ENCODE assay signal across 21 mouse cellular contexts in genomic region chr15:10540271-10541088, GRCm38 (mm10). TPM values are rescaled to one million over a fixed set of nuclear protein-coding genes. Genes with fewer than 3 reads are reported as not detected.
DNase-seq lines count a peak whose midpoint lies in the region; ATAC-seq and TF ChIP-seq lines count a peak whose summit lies in the region.
"Had no signal": no experiment of that assay in that cellular context is flagged by ENCODE, and none has a peak within 500 bp of the region (broad histone marks: within the 10 kb centered on the region; RNA-seq: fewer than 3 reads in every experiment).

No protein-coding gene starts in this region.

- DNase-seq in kidney, postnatal 0 days (ENCODE audit: low spot score), result peak; percentile 20
- peak; percentile 37 for DNase-seq in kidney, postnatal 14 days
- DNase-seq in hindbrain, embryonic 11.5 days (ENCODE audit: low spot score), result no peak
- no peak for DNase-seq in adrenal gland, postnatal 4 days (ENCODE audit: low spot score in 2 of 2)
- DNase-seq: adrenal gland, postnatal 25 days; cerebellum, adult 9-11 months; lung, postnatal 14 days had no signal

- H3K36me3 ChIP-seq in kidney, postnatal 0 days (ENCODE audit: insufficient read depth, low read length), result no peaks in the 10 kb centered on the region
- no peaks in the 10 kb centered on the region for H3K36me3 ChIP-seq in kidney, embryonic 15.5 days
- no peaks in the 10 kb centered on the region for H3K36me3 ChIP-seq in embryonic facial prominence, embryonic 13.5 days
- H3K36me3 ChIP-seq in hindbrain, embryonic 11.5 days (ENCODE audit: control insufficient read depth, insufficient read depth, low read length), result no peaks in the 10 kb centered on the region
- no peaks in the 10 kb centered on the region for H3K36me3 ChIP-seq in hindbrain, embryonic 16.5 days (ENCODE audit: control insufficient read depth, insufficient read depth, low read length)
- H3K36me3 ChIP-seq: liver, embryonic 15.5 days; neural tube, embryonic 13.5 days had no signal

- ATAC-seq in kidney, postnatal 0 days (replicated peaks; ENCODE audit: low FRiP score, low read depth), result no peak
- no peak for ATAC-seq in kidney, embryonic 15.5 days (replicated peaks; ENCODE audit: low FRiP score)
- ATAC-seq in embryonic facial prominence, embryonic 13.5 days (ENCODE audit: insufficient number of reproducible peaks, insufficient read depth, low FRiP score, low TSS enrichment, low read depth), result no peak
- no peak for ATAC-seq in hindbrain, embryonic 11.5 days (ENCODE audit: low FRiP score)
- ATAC-seq in hindbrain, embryonic 16.5 days, result no peak
- ATAC-seq: CD4-positive, CD25-positive, alpha-beta regulatory T cell, adult 4 months had no signal

- no peak overlapping the region for H3K4me3 ChIP-seq in kidney, postnatal 0 days (replicated peaks; ENCODE audit: low read depth, low read length)
- H3K4me3 ChIP-seq in kidney, embryonic 15.5 days (replicated peaks), result no peak overlapping the region
- H3K4me3 ChIP-seq in embryonic facial prominence, embryonic 13.5 days, result no peak overlapping the region
- H3K4me3 ChIP-seq in hindbrain, embryonic 11.5 days (ENCODE audit: low read depth, low read length), result no peak overlapping the region
- no peak overlapping the region for H3K4me3 ChIP-seq in hindbrain, embryonic 16.5 days (ENCODE audit: low read length)
- H3K4me3 ChIP-seq: liver, embryonic 15.5 days; neural tube, embryonic 13.5 days had no signal

- no peak overlapping the region for H3K27ac ChIP-seq in kidney, postnatal 0 days
- no peak overlapping the region for H3K27ac ChIP-seq in kidney, embryonic 15.5 days
- peak overlapping the region; percentile 76 for H3K27ac ChIP-seq in embryonic facial prominence, embryonic 13.5 days
- no peak overlapping the region for H3K27ac ChIP-seq in hindbrain, embryonic 11.5 days (ENCODE audit: low read depth, low read length)
- no peak overlapping the region for H3K27ac ChIP-seq in hindbrain, embryonic 16.5 days (ENCODE audit: low read depth, low read length)
- H3K27ac ChIP-seq: liver, embryonic 15.5 days; neural tube, embryonic 13.5 days had no signal

- WGBS in kidney, postnatal 0 days, result 56% methylated on average over 16 of the region's 16 CpGs
- WGBS in kidney, embryonic 15.5 days, result 64% methylated on average over 16 of the region's 16 CpGs
- 49% methylated on average over 16 of the region's 16 CpGs for WGBS in embryonic facial prominence, embryonic 13.5 days
- 80% methylated on average over 16 of the region's 16 CpGs for WGBS in hindbrain, embryonic 11.5 days
- 80% methylated on average over 16 of the region's 16 CpGs for WGBS in hindbrain, embryonic 16.5 days

- no peaks in the 10 kb centered on the region for H3K4me1 ChIP-seq in kidney, postnatal 0 days (replicated peaks; ENCODE audit: insufficient read depth, low read length)
- H3K4me1 ChIP-seq in kidney, embryonic 15.5 days, result peaks cover 7% of the 10 kb centered on the region; the same call in 1 of the 2 replicates
- H3K4me1 ChIP-seq in embryonic facial prominence, embryonic 13.5 days, result peaks cover 18% of the 10 kb centered on the region
- H3K4me1 ChIP-seq in hindbrain, embryonic 11.5 days (replicated peaks; ENCODE audit: control insufficient read depth, insufficient read depth, low read length), result no peaks in the 10 kb centered on the region
- no peaks in the 10 kb centered on the region for H3K4me1 ChIP-seq in hindbrain, embryonic 16.5 days (ENCODE audit: control insufficient read depth, insufficient read depth, low read depth, low read length)
- H3K4me1 ChIP-seq: liver, embryonic 15.5 days; neural tube, embryonic 13.5 days had no signal

- no peaks in the 10 kb centered on the region for H3K9me3 ChIP-seq in kidney, postnatal 0 days (replicated peaks; ENCODE audit: low read length)
- H3K9me3 ChIP-seq in kidney, embryonic 15.5 days (replicated peaks), result no peaks in the 10 kb centered on the region
- H3K9me3 ChIP-seq in embryonic facial prominence, embryonic 13.5 days, result no peaks in the 10 kb centered on the region
- no peaks in the 10 kb centered on the region for H3K9me3 ChIP-seq in hindbrain, embryonic 11.5 days (ENCODE audit: control insufficient read depth, low read length)
- H3K9me3 ChIP-seq in hindbrain, embryonic 16.5 days (ENCODE audit: control insufficient read depth, low read length), result no peaks in the 10 kb centered on the region
- H3K9me3 ChIP-seq: liver, embryonic 15.5 days; neural tube, embryonic 13.5 days had no signal

- H3K27me3 ChIP-seq in kidney, postnatal 0 days (ENCODE audit: insufficient read depth, low read length), result no peaks in the 10 kb centered on the region
- no peaks in the 10 kb centered on the region for H3K27me3 ChIP-seq in kidney, embryonic 15.5 days
- H3K27me3 ChIP-seq in embryonic facial prominence, embryonic 13.5 days, result no peaks in the 10 kb centered on the region
- no peaks in the 10 kb centered on the region for H3K27me3 ChIP-seq in hindbrain, embryonic 11.5 days (ENCODE audit: control insufficient read depth, insufficient read depth, low read length)
- no peaks in the 10 kb centered on the region for H3K27me3 ChIP-seq in hindbrain, embryonic 16.5 days (replicated peaks; ENCODE audit: control insufficient read depth, insufficient read depth, low read length)
- H3K27me3 ChIP-seq: liver, embryonic 15.5 days; neural tube, embryonic 13.5 days had no signal

- no peak overlapping the region for H3K4me2 ChIP-seq in kidney, postnatal 0 days (ENCODE audit: low read length)
- H3K4me2 ChIP-seq in kidney, embryonic 15.5 days, result no peak overlapping the region
- no peak overlapping the region for H3K4me2 ChIP-seq in embryonic facial prominence, embryonic 13.5 days
- H3K4me2 ChIP-seq in hindbrain, embryonic 11.5 days (replicated peaks; ENCODE audit: low read depth, low read length), result no peak overlapping the region
- H3K4me2 ChIP-seq in hindbrain, embryonic 16.5 days (ENCODE audit: low read length), result no peak overlapping the region
- H3K4me2 ChIP-seq: liver, embryonic 15.5 days; neural tube, embryonic 13.5 days had no signal

- no peak overlapping the region for H3K9ac ChIP-seq in kidney, postnatal 0 days (ENCODE audit: low read depth, low read length)
- H3K9ac ChIP-seq in kidney, embryonic 15.5 days, result no peak overlapping the region
- H3K9ac ChIP-seq in embryonic facial prominence, embryonic 13.5 days, result no peak overlapping the region
- no peak overlapping the region for H3K9ac ChIP-seq in hindbrain, embryonic 11.5 days (ENCODE audit: low read depth, low read length)
- H3K9ac ChIP-seq in hindbrain, embryonic 16.5 days (ENCODE audit: low read depth, low read length), result no peak overlapping the region
- H3K9ac ChIP-seq: liver, embryonic 15.5 days; neural tube, embryonic 13.5 days had no signal

- no peak for TF ChIP-seq CTCF in kidney, postnatal 0 days (IDR thresholded peaks at IDR 0.05; ENCODE audit: low read depth)

RNA-seq across cellular contexts. Expression of gene Ttc23l, which starts 18.0 kb away (rescaled TPM):
- polyA plus RNA-seq in kidney, postnatal 0 days (2015; fragmentation: Nextera tagmentation; extraction: Ambion mirVana), result not detected in 2 replicates
- polyA plus RNA-seq in kidney, embryonic 15.5 days (2015; fragmentation: Nextera tagmentation; extraction: Ambion mirVana), result not detected in 2 replicates
- polyA plus RNA-seq in embryonic facial prominence, embryonic 13.5 days (2015; fragmentation: Nextera tagmentation; extraction: Ambion mirVana), result not detected in 2 replicates
- polyA plus RNA-seq in hindbrain, embryonic 11.5 days (2014; fragmentation: Nextera tagmentation; extraction: Ambion mirVana), result not detected in 2 replicates
- not detected in 2 replicates for polyA plus RNA-seq in hindbrain, embryonic 16.5 days (2015; fragmentation: Nextera tagmentation; extraction: Ambion mirVana)
- total RNA-seq in adrenal gland, postnatal 4 days (2021), result not detected
- total RNA-seq: adrenal gland, postnatal 25 days; hematopoietic stem cell, adult 5-6 weeks; layer of hippocampus, adult 8-10 months; left cerebral cortex, postnatal 10 days; MEL had no signal
- polyA plus RNA-seq: CD4-positive, CD25-positive, alpha-beta regulatory T cell, adult 4 months; heart, embryonic 14.5 days; intestine, embryonic 14.5 days; liver, embryonic 15.5 days; neural tube, embryonic 13.5 days; stomach, embryonic 14.5 days; thymus, postnatal 0 days had no signal

RNA-seq across cellular contexts. Expression of gene Rad1, which starts 54.7 kb away (rescaled TPM):
- polyA plus RNA-seq in kidney, postnatal 0 days (2015; fragmentation: Nextera tagmentation; extraction: Ambion mirVana), result 27.1 and 29.1 TPM in 2 replicates
- 39.4 and 41.3 TPM in 2 replicates for polyA plus RNA-seq in kidney, embryonic 15.5 days (2015; fragmentation: Nextera tagmentation; extraction: Ambion mirVana)
- polyA plus RNA-seq in embryonic facial prominence, embryonic 13.5 days (2015; fragmentation: Nextera tagmentation; extraction: Ambion mirVana), result 40.3 and 42.7 TPM in 2 replicates
- polyA plus RNA-seq in hindbrain, embryonic 11.5 days (2014; fragmentation: Nextera tagmentation; extraction: Ambion mirVana), result 31.4 and 33.5 TPM in 2 replicates
- 18.5 and 22.4 TPM in 2 replicates for polyA plus RNA-seq in hindbrain, embryonic 16.5 days (2015; fragmentation: Nextera tagmentation; extraction: Ambion mirVana)
- 10 to 100 TPM; 16.8 to 17.0 TPM for total RNA-seq in adrenal gland, postnatal 4 days (2021)

RNA-seq across cellular contexts. Expression of gene Brix1, which starts 54.7 kb away (rescaled TPM):
- polyA plus RNA-seq in kidney, postnatal 0 days (2015; fragmentation: Nextera tagmentation; extraction: Ambion mirVana), result 126 and 146 TPM in 2 replicates
- 104 and 129 TPM in 2 replicates for polyA plus RNA-seq in kidney, embryonic 15.5 days (2015; fragmentation: Nextera tagmentation; extraction: Ambion mirVana)
- 104 and 123 TPM in 2 replicates for polyA plus RNA-seq in embryonic facial prominence, embryonic 13.5 days (2015; fragmentation: Nextera tagmentation; extraction: Ambion mirVana)
- 126 and 130 TPM in 2 replicates for polyA plus RNA-seq in hindbrain, embryonic 11.5 days (2014; fragmentation: Nextera tagmentation; extraction: Ambion mirVana)
- polyA plus RNA-seq in hindbrain, embryonic 16.5 days (2015; fragmentation: Nextera tagmentation; extraction: Ambion mirVana), result 40.2 and 45.6 TPM in 2 replicates
- total RNA-seq in adrenal gland, postnatal 4 days (2021), result 10 to 100 TPM; 58.6 to 60.3 TPM

Comparison
In these comparisons a context has a peak if more than half of its experiments do, and no peak if none do; other contexts are left out.
1. DNase-seq: peak in kidney, postnatal 0 days (single experiment) and kidney, postnatal 14 days (single experiment); none in hindbrain, embryonic 11.5 days (single experiment) and adrenal gland, postnatal 4 days (0 of 2).